Mouse (Mus musculus): ENCODE data around the gene Tmem50a. TPM values are rescaled to one million over a fixed set of nuclear protein-coding genes. Genes with fewer than 3 reads are reported as not detected.
"Not testable (repeated sequence)": the region's sequence is repeated elsewhere in the genome, so short reads cannot be mapped to it uniquely, and the experiment has no call there.

Tmem50a gene
- total and polyA plus RNA-seq, 2 experiments from 2014 or later, result 206 to 262 TPM

GRCm38 (mm10) chr4:134914122-134914863 lies 531 bp downstream of the Tmem50a start:
- peak; percentile 41; the same call in 1 of the 2 replicates for ATAC-seq (ENCODE audit: low FRiP score)

DNA sequence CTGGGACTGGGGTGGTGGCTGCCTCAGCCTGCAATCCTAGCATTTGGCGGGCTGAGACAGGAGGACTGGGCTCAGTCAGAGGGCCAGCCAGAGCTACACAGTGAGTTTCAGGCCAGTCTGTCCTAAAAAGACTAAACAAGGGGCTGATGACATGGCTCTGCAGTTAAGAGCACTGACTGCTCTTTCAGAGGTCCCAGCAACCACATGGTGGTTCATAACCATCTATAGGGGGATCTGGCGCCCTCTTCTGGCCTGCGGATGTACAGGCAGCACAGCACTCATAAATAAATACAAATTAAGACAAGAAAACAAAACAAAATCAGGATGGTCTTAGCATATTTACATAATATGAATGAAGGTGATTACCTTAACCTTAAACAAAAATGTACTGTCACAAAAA lies 1.4 kb downstream of the Tmem50a start:
- H3K4me3 ChIP-seq (ENCODE audit: low read depth, low read length), result peak overlapping the region; percentile 70; the same call in 1 of the 2 replicates
- H3K27me3 ChIP-seq (ENCODE audit: insufficient read depth, low read length), result no peaks in the 10 kb centered on the region
- peaks cover 12% of the 10 kb centered on the region for H3K36me3 ChIP-seq (ENCODE audit: insufficient read depth, low read length)
- H3K9me3 ChIP-seq (ENCODE audit: low read length), result no peaks in the 10 kb centered on the region
- peak overlapping the region; percentile 62 for H3K4me2 ChIP-seq (ENCODE audit: low read depth, low read length, poor library complexity, severe bottlenecking)
- H3K27ac ChIP-seq (ENCODE audit: low read depth, low read length), result 0 out of 2 replicates have a peak overlapping the region, but pooled peaks have one; percentile 13
- peak; percentile 84 for TF ChIP-seq CTCF (IDR thresholded peaks at IDR 0.05)
- 28% methylated on average over 3 of the region's 3 CpGs for WGBS
- no peak for ATAC-seq (ENCODE audit: low FRiP score)
- peak; percentile 71 for DNase-seq (ENCODE audit: low spot score)
- H3K9ac ChIP-seq (replicated peaks; ENCODE audit: low read length, poor library complexity, severe bottlenecking), result no peak overlapping the region
- no peaks in the 10 kb centered on the region for H3K4me1 ChIP-seq (ENCODE audit: insufficient read depth, low read length)

More at GRCm38 (mm10) chr4:134914122-134914863, 531 bp downstream of the Tmem50a start:
- DNase-seq (ENCODE audit: low spot score), result no peak
- peak overlapping the region; percentile 80 for H3K27ac ChIP-seq (ENCODE audit: low read depth, low read length)
- peak overlapping the region; percentile 70 for H3K4me3 ChIP-seq (ENCODE audit: low read depth, low read length)
- H3K27me3 ChIP-seq (ENCODE audit: insufficient read depth, low read length), result no peaks in the 10 kb centered on the region
- H3K4me2 ChIP-seq (ENCODE audit: low read depth, low read length, poor library complexity, severe bottlenecking), result peak overlapping the region; percentile 62
- H3K9ac ChIP-seq (replicated peaks; ENCODE audit: low read length, poor library complexity, severe bottlenecking), result peak overlapping the region; percentile 79
- H3K36me3 ChIP-seq (ENCODE audit: insufficient read depth, low read length), result peaks cover 4% of the 10 kb centered on the region
- H3K4me1 ChIP-seq (ENCODE audit: insufficient read depth, low read length), result no peaks in the 10 kb centered on the region
- under 1% methylated on average over 43 of the region's 43 CpGs for WGBS
- H3K9me3 ChIP-seq (ENCODE audit: low read length), result no peaks in the 10 kb centered on the region
- no peak for TF ChIP-seq CTCF (IDR thresholded peaks at IDR 0.05)

- 97% methylated on average over 6 of the region's 8 CpGs for WGBS
- H3K4me2 ChIP-seq (ENCODE audit: low read depth, low read length, poor library complexity, severe bottlenecking); ATAC-seq (ENCODE audit: low FRiP score); H3K27me3 ChIP-seq (ENCODE audit: insufficient read depth, low read length); DNase-seq (ENCODE audit: low spot score); H3K9me3 ChIP-seq (ENCODE audit: low read length); H3K4me1 ChIP-seq (ENCODE audit: insufficient read depth, low read length); H3K27ac ChIP-seq (ENCODE audit: low read depth, low read length); H3K9ac ChIP-seq (replicated peaks; ENCODE audit: low read length, poor library complexity, severe bottlenecking); H3K4me3 ChIP-seq (ENCODE audit: low read depth, low read length): not testable (repeated sequence)
- peaks cover 29% of the 10 kb centered on the region for H3K36me3 ChIP-seq (ENCODE audit: insufficient read depth, low read length)
Observed at GRCm38 (mm10) chr4:134911406-134911805, 3.4 kb downstream of the Tmem50a start.

GRCm38 (mm10) chr4:134903046-134903445 lies 11.8 kb downstream of the Tmem50a start:
- DNase-seq (ENCODE audit: low spot score) (no peak), ATAC-seq (ENCODE audit: low FRiP score) (no peak)
- peaks cover 69% of the 10 kb centered on the region for H3K36me3 ChIP-seq (ENCODE audit: insufficient read depth, low read length)
- H3K27ac ChIP-seq (ENCODE audit: low read depth, low read length), result no peak overlapping the region
- no peak overlapping the region for H3K4me2 ChIP-seq (ENCODE audit: low read depth, low read length, poor library complexity, severe bottlenecking)
- no peak for TF ChIP-seq CTCF (IDR thresholded peaks at IDR 0.05)
- no peak overlapping the region for H3K9ac ChIP-seq (replicated peaks; ENCODE audit: low read length, poor library complexity, severe bottlenecking)
- no peaks in the 10 kb centered on the region for H3K4me1 ChIP-seq (ENCODE audit: insufficient read depth, low read length)
- no peak overlapping the region for H3K4me3 ChIP-seq (ENCODE audit: low read depth, low read length)
- 77% methylated on average over 7 of the region's 7 CpGs for WGBS
- H3K27me3 ChIP-seq (ENCODE audit: insufficient read depth, low read length), result no peaks in the 10 kb centered on the region
- H3K9me3 ChIP-seq (ENCODE audit: low read length), result no peaks in the 10 kb centered on the region

DNA sequence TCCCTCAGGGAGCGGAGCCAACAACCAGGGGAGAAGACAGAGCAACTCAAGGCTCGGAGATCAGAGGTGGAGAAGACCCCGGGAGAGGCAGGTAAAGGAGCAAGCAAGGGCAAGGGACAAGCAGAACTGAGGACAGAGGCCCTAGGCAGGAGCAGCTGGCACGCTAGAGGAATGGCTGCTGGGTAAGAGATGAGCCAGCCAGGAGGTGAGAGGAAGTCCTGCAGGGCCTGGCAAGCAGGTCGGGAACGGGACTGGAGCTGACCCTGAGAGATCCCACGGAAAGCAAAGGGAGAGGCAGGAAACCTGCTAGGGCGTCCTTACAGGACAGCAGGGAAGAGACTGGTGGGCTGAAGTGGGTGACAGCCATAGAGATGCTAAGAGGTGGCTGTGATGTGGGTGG lies 13.7 kb downstream of the Tmem50a start:
- H3K9me3 ChIP-seq (ENCODE audit: low read length), result no peaks in the 10 kb centered on the region
- H3K27me3 ChIP-seq (ENCODE audit: insufficient read depth, low read length), result no peaks in the 10 kb centered on the region
- DNase-seq (ENCODE audit: low spot score), result no peak
- WGBS, result 96% methylated on average over 8 of the region's 8 CpGs
- no peak overlapping the region for H3K4me2 ChIP-seq (ENCODE audit: low read depth, low read length, poor library complexity, severe bottlenecking)
- H3K36me3 ChIP-seq (ENCODE audit: insufficient read depth, low read length), result peaks cover 63% of the 10 kb centered on the region
- no peak for ATAC-seq (ENCODE audit: low FRiP score)
- H3K27ac ChIP-seq (ENCODE audit: low read depth, low read length), result no peak overlapping the region
- no peak overlapping the region for H3K4me3 ChIP-seq (ENCODE audit: low read depth, low read length)
- TF ChIP-seq CTCF (IDR thresholded peaks at IDR 0.05), result no peak
- no peak overlapping the region for H3K9ac ChIP-seq (replicated peaks; ENCODE audit: low read length, poor library complexity, severe bottlenecking)
- no peaks in the 10 kb centered on the region for H3K4me1 ChIP-seq (ENCODE audit: insufficient read depth, low read length)

- DNase-seq (ENCODE audit: low spot score), result no peak
- Histone ChIP-seq H3K36me3 (ENCODE audit: insufficient read depth, low read length) (peaks cover 36% of the 10 kb centered on the region), H3K9ac (replicated peaks; ENCODE audit: low read length, poor library complexity, severe bottlenecking) (no peak overlapping the region), H3K9me3 (ENCODE audit: low read length) (no peaks in the 10 kb centered on the region), H3K4me3 (ENCODE audit: low read depth, low read length) (no peak overlapping the region), H3K4me2 (ENCODE audit: low read depth, low read length, poor library complexity, severe bottlenecking) (no peak overlapping the region), H3K4me1 (ENCODE audit: insufficient read depth, low read length) (no peaks in the 10 kb centered on the region), H3K27me3 (ENCODE audit: insufficient read depth, low read length) (no peaks in the 10 kb centered on the region), H3K27ac (ENCODE audit: low read depth, low read length) (no peak overlapping the region)
- ATAC-seq (ENCODE audit: low FRiP score), result no peak
- no peak for TF ChIP-seq CTCF (IDR thresholded peaks at IDR 0.05)
- WGBS, result 87% methylated on average over 6 of the region's 6 CpGs
Observed at GRCm38 (mm10) chr4:134897256-134897655, 17.6 kb downstream of the Tmem50a start.
